Mouse (Mus musculus) MEL (cell line): ENCODE measurements around the gene Msrb2. TPM values are rescaled to one million over a fixed set of nuclear protein-coding genes. Genes with fewer than 3 reads are reported as not detected.

Experiments
- DNase-seq: peaks from one replicate; pipeline ENCODE4 v3.0.0; 2011; ENCODE audit warnings: low read depth, low spot score
- H3K27ac ChIP-seq: 2 replicates; pipeline ENCODE4 v1.5.1; 2012; ENCODE audit warnings: low read depth, mild to moderate bottlenecking, control low read depth, low read length, moderate library complexity; ENCODE audit not compliant: control insufficient read depth
- H3K27me3 ChIP-seq, 2 experiments: fragments of 150-350 bp in 1 of 2; sonication (generic) in 1 of 2; 2 replicates each; pipeline ENCODE4 v1.6.1; 2012; ENCODE audit warnings: low read length in 2 of 2, mild to moderate bottlenecking in 2 of 2, improper control_type of control experiment in 1 of 2, moderate library complexity in 1 of 2; ENCODE audit not compliant: insufficient read depth in 2 of 2, control insufficient read depth in 1 of 2
- H3K36me3 ChIP-seq, 2 experiments: 2 replicates each; pipeline ENCODE4 v1.6.1; 2012 to 2014; ENCODE audit warnings: low read length in 2 of 2, improper control_type of control experiment in 1 of 2, inconsistent platforms in 1 of 2, mild to moderate bottlenecking in 1 of 2; ENCODE audit not compliant: insufficient read depth in 2 of 2, control insufficient read depth in 1 of 2
- H3K4me1 ChIP-seq, 2 experiments: fragments of 150-350 bp in 1 of 2; sonication (generic) in 1 of 2; 2 replicates each; pipeline ENCODE4 v1.6.1; 2012; ENCODE audit warnings: low read length in 2 of 2, improper control_type of control experiment in 1 of 2, mild to moderate bottlenecking in 1 of 2; ENCODE audit not compliant: insufficient read depth in 2 of 2, control insufficient read depth in 1 of 2
- H3K4me3 ChIP-seq, 2 experiments: fragments of 150-350 bp in 1 of 2; sonication (generic) in 1 of 2; 2 replicates each; pipeline ENCODE4 v1.5.1; 2012; ENCODE audit warnings: low read depth in 2 of 2, low read length in 2 of 2, mild to moderate bottlenecking in 2 of 2, moderate library complexity in 2 of 2, control low read depth in 1 of 2, improper control_type of control experiment in 1 of 2; ENCODE audit not compliant: control insufficient read depth in 1 of 2, insufficient read depth in 1 of 2
- H3K79me2 ChIP-seq: 2 replicates; pipeline ENCODE4 v1.6.1; 2012; ENCODE audit warnings: mild to moderate bottlenecking, low read length, moderate library complexity; ENCODE audit not compliant: control insufficient read depth, poor library complexity, insufficient read depth
- H3K9ac ChIP-seq: 2 replicates; pipeline ENCODE4 v1.6.1; 2012; ENCODE audit warnings: low read depth, mild to moderate bottlenecking, control low read depth, low read length, moderate library complexity; ENCODE audit not compliant: control insufficient read depth, poor library complexity, severe bottlenecking
- H3K9me3 ChIP-seq: fragments of 150-350 bp; sonication (generic); replicated peaks from 2 replicates; pipeline ENCODE4 v1.6.1; 2012; ENCODE audit warnings: mild to moderate bottlenecking, low read length, improper control_type of control experiment, moderate library complexity; ENCODE audit not compliant: insufficient read depth
- BHLHE40 ChIP-seq: IDR thresholded peaks from 2 replicates; pipeline ENCODE4 v1.6.1; 2012; ENCODE audit warnings: low read depth, mild to moderate bottlenecking, inconsistent platforms, low read length, improper control_type of control experiment, borderline replicate concordance
- CHD2 ChIP-seq: IDR thresholded peaks from 2 replicates; pipeline ENCODE4 v1.6.1; 2011; ENCODE audit warnings: low read length, improper control_type of control experiment
- E2F4 ChIP-seq: IDR thresholded peaks from 2 replicates; pipeline ENCODE4 v1.6.1; 2011; ENCODE audit warnings: low read depth, low read length, improper control_type of control experiment, borderline replicate concordance
- EP300 ChIP-seq, 2 experiments: IDR thresholded peaks; 2 replicates each; pipeline ENCODE4 v1.6.1; 2011; ENCODE audit warnings: improper control_type of control experiment in 2 of 2, low read length in 2 of 2, low read depth in 1 of 2, mild to moderate bottlenecking in 1 of 2
- ETS1 ChIP-seq: IDR thresholded peaks from 2 replicates; pipeline ENCODE4 v1.6.1; 2012; ENCODE audit warnings: low read depth, mild to moderate bottlenecking, inconsistent platforms, low read length, improper control_type of control experiment, moderate library complexity
- GATA1 ChIP-seq: IDR thresholded peaks from 2 replicates; pipeline ENCODE4 v1.6.1; 2011; ENCODE audit warnings: low read depth, low read length, improper control_type of control experiment
- HCFC1 ChIP-seq: IDR thresholded peaks from 2 replicates; pipeline ENCODE4 v1.6.1; 2012; ENCODE audit warnings: low read depth, mild to moderate bottlenecking, inconsistent platforms, low read length, improper control_type of control experiment, moderate library complexity
- JUND ChIP-seq: IDR thresholded peaks from 2 replicates; pipeline ENCODE4 v1.6.1; 2011; ENCODE audit warnings: low read depth, mild to moderate bottlenecking, improper control_type of control experiment, low read length
- MAFK ChIP-seq: IDR thresholded peaks from 2 replicates; pipeline ENCODE4 v1.6.1; 2011; ENCODE audit warnings: low read depth, mild to moderate bottlenecking, low read length, improper control_type of control experiment, borderline replicate concordance
- MAX ChIP-seq: IDR thresholded peaks from 2 replicates; pipeline ENCODE4 v1.6.1; 2011; ENCODE audit warnings: low read length, improper control_type of control experiment
- MAZ ChIP-seq: IDR thresholded peaks from 2 replicates; pipeline ENCODE4 v1.6.1; 2012; ENCODE audit warnings: low read depth, mild to moderate bottlenecking, inconsistent platforms, low read length, improper control_type of control experiment
- MEF2A ChIP-seq: IDR thresholded peaks from 2 replicates; pipeline ENCODE4 v1.6.1; 2014; ENCODE audit warnings: low read depth, mild to moderate bottlenecking, inconsistent platforms, low read length, improper control_type of control experiment; ENCODE audit not compliant: poor library complexity, insufficient replicate concordance, severe bottlenecking; ENCODE audit errors: extremely low read depth
- MXI1 ChIP-seq: IDR thresholded peaks from 2 replicates; pipeline ENCODE4 v1.6.1; 2011; ENCODE audit warnings: mild to moderate bottlenecking, low read depth, low read length, improper control_type of control experiment
- MYB ChIP-seq: IDR thresholded peaks from 2 replicates; pipeline ENCODE4 v1.6.1; 2011; ENCODE audit warnings: mild to moderate bottlenecking, low read depth, low read length, improper control_type of control experiment
- MYC ChIP-seq: IDR thresholded peaks from 2 replicates; pipeline ENCODE4 v1.6.1; 2011; ENCODE audit warnings: low read depth, mild to moderate bottlenecking, low read length, improper control_type of control experiment, moderate library complexity
- NRF1 ChIP-seq: IDR thresholded peaks from 2 replicates; pipeline ENCODE4 v1.6.1; 2014; ENCODE audit warnings: low read depth, mild to moderate bottlenecking, inconsistent platforms, low read length, improper control_type of control experiment, moderate library complexity; ENCODE audit not compliant: poor library complexity, insufficient read depth, severe bottlenecking
- POLR2A ChIP-seq, 2 experiments: IDR thresholded peaks; 2 replicates each; pipeline ENCODE4 v1.6.1; 2011 to 2012; ENCODE audit warnings: low read length in 2 of 2, mild to moderate bottlenecking in 2 of 2, control low read depth in 1 of 2, improper control_type of control experiment in 1 of 2, low read depth in 1 of 2, moderate library complexity in 1 of 2; ENCODE audit not compliant: control insufficient read depth in 1 of 2, insufficient read depth in 1 of 2, poor library complexity in 1 of 2
- POLR2AphosphoS2 ChIP-seq: IDR thresholded peaks from 2 replicates; pipeline ENCODE4 v1.6.1; 2011; ENCODE audit warnings: low read length, improper control_type of control experiment
- RCOR1 ChIP-seq: IDR thresholded peaks from 2 replicates; pipeline ENCODE4 v1.6.1; 2012; ENCODE audit warnings: low read depth, mild to moderate bottlenecking, inconsistent platforms, low read length, improper control_type of control experiment
- SIN3A ChIP-seq: IDR thresholded peaks from 2 replicates; pipeline ENCODE4 v1.6.1; 2012; ENCODE audit warnings: low read length, improper control_type of control experiment, inconsistent platforms
- TCF12 ChIP-seq: IDR thresholded peaks from 2 replicates; pipeline ENCODE4 v1.6.1; 2014; ENCODE audit warnings: low read depth, mild to moderate bottlenecking, inconsistent platforms, low read length, improper control_type of control experiment, moderate library complexity
- UBTF ChIP-seq: IDR thresholded peaks from 2 replicates; pipeline ENCODE4 v1.6.1; 2012; ENCODE audit warnings: low read depth, mild to moderate bottlenecking, inconsistent platforms, low read length, improper control_type of control experiment, moderate library complexity, borderline replicate concordance; ENCODE audit not compliant: insufficient read depth
- ZC3H11A ChIP-seq: IDR thresholded peaks from 2 replicates; pipeline ENCODE4 v1.6.1; 2012; ENCODE audit warnings: low read depth, mild to moderate bottlenecking, inconsistent platforms, low read length, improper control_type of control experiment
- ZMIZ1 ChIP-seq: IDR thresholded peaks from 2 replicates; pipeline ENCODE4 v1.6.1; 2012; ENCODE audit warnings: low read depth, mild to moderate bottlenecking, inconsistent platforms, low read length, improper control_type of control experiment, moderate library complexity
- polyA plus RNA-seq, 2 experiments: library from polyadenylated mRNA; stranded (reverse) in 1 of 2; unstranded in 1 of 2; fragments of >175 nt in 1 of 2; fragments of >200 nt in 1 of 2; gene quantifications; 2 replicates each; pipeline versions ENCODE4 v1.2.1 to v1.2.4; 2012; ENCODE audit warnings: low replicate concordance in 2 of 2, low read depth in 1 of 2; ENCODE audit not compliant: insufficient read length in 2 of 2, insufficient read depth in 1 of 2, missing spikeins in 1 of 2
- total RNA-seq: library from RNA; depleted of rRNA; stranded (reverse); fragments of 300-350 nt; gene quantifications from 2 replicates; pipeline ENCODE4 v1.2.3, GENCODE M21; 2012

Msrb2 gene
- total and polyA plus RNA-seq, 3 experiments: 14.8 to 18.2 TPM; not detected in 1

- no peaks in the 10 kb centered on the region for H3K9me3 ChIP-seq
- DNase-seq: peak; percentile 71
- TF ChIP-seq GATA1 (peak; percentile 60; the same call in 1 of the 2 replicates), BHLHE40 (no peak), POLR2AphosphoS2 (no peak), MXI1 (0 out of 2 replicates have a peak, but pooled peaks have one; percentile 49), ZMIZ1 (no peak), RCOR1 (peak; percentile 52; the same call in 1 of the 2 replicates), SIN3A (peak; percentile 58), ETS1 (peak; percentile 49; the same call in 1 of the 2 replicates), TCF12 (peak; percentile 20; the same call in 1 of the 2 replicates), EP300 (IDR thresholded peaks at IDR 0.05; ENCODE audit: low read depth in 1 of 2, low read length in 2 of 2) (peak; percentile 57 to 66; a peak in 3 of 4 replicates), MAX (peak; percentile 67)
- TF ChIP-seq, all 39 proteins: peak for 8
Measured at GRCm38 (mm10) chr2:19405409-19405808, 34.2 kb downstream of the Msrb2 start.

GRCm38 (mm10) chr2:19406531-19406930 is 35.3 kb downstream of the Msrb2 start:
- no peaks in the 10 kb centered on the region for H3K27me3 ChIP-seq
- DNase-seq: no peak
- H3K9ac ChIP-seq: no peak overlapping the region
- TF ChIP-seq ZMIZ1: no peak
- no peak for TF ChIP-seq MAZ
- no peak for TF ChIP-seq HCFC1
- no peak for TF ChIP-seq ZC3H11A
- no peak for TF ChIP-seq NRF1
- TF ChIP-seq MAFK: no peak
- TF ChIP-seq GATA1: no peak
- no peak for TF ChIP-seq POLR2A (IDR thresholded peaks at IDR 0.05; ENCODE audit: control insufficient read depth in 1 of 2, insufficient read depth in 1 of 2, low read depth in 1 of 2, low read length in 2 of 2, poor library complexity in 1 of 2)
- no peak for TF ChIP-seq MEF2A
- no peak for TF ChIP-seq MYB
- TF ChIP-seq MXI1: no peak
- TF ChIP-seq MYC: no peak
- TF ChIP-seq E2F4: no peak
- no peak for TF ChIP-seq JUND
- no peak for TF ChIP-seq CHD2
- no peak for TF ChIP-seq UBTF
- H3K36me3 ChIP-seq: peaks cover 0 to 8% of the 10 kb centered on the region in 2 experiments; a peak in 2 of 4 replicates
- H3K79me2 ChIP-seq: no peaks in the 10 kb centered on the region
- H3K4me1 ChIP-seq: peaks cover 0 to 12% of the 10 kb centered on the region in 2 experiments; a peak in 2 of 4 replicates
- H3K9me3 ChIP-seq: no peaks in the 10 kb centered on the region
- no peak overlapping the region for H3K27ac ChIP-seq
- no peak overlapping the region for H3K4me3 ChIP-seq

More at GRCm38 (mm10) chr2:19405409-19405808, 34.2 kb downstream of the Msrb2 start:
- H3K79me2 ChIP-seq: no peaks in the 10 kb centered on the region
- peaks cover 0 to 12% of the 10 kb centered on the region in 2 experiments; a peak in 2 of 4 replicates for H3K4me1 ChIP-seq
- peaks cover 0 to 8% of the 10 kb centered on the region in 2 experiments; a peak in 2 of 4 replicates for H3K36me3 ChIP-seq
- H3K27ac ChIP-seq: peak overlapping the region; percentile 30; the same call in 1 of the 2 replicates
- H3K4me3 ChIP-seq: no peak overlapping the region
- no peak overlapping the region for H3K9ac ChIP-seq
- no peaks in the 10 kb centered on the region for H3K27me3 ChIP-seq
